Mouse (Mus musculus) cerebellum, adult 18-20 months (tissue): ENCODE measurements at regions not wholly inside any gene's neighbourhood (a gene's known extent, or its start where the extent isn't known, plus 50 kb on each side); places are given as distances from the start of the nearest gene placed in this dataset.

Source experiments
- DNase-seq, 2 experiments: peaks; one replicate each; pipeline ENCODE4 v3.0.0; 2021

DNA sequence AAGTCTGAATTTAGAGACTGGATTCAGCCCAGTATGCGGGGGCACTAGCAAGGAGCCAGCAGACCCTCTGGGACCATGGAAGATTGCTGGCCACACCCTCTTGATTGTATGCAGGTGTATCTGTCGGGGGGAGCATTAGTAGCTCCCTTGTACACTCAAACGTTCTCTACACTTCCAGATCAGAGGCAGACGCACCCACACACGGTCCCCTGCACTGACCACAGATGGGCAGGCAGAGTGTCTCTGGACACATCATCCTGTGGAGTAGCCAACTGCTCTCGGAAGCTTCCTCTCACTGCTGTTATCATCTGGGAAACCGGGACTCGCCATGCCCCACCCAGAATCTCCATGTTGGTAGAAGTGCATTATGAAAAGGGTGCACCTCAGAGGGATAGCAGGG is 176.7 kb downstream of the Mycn start:
- no peak for DNase-seq

DNA sequence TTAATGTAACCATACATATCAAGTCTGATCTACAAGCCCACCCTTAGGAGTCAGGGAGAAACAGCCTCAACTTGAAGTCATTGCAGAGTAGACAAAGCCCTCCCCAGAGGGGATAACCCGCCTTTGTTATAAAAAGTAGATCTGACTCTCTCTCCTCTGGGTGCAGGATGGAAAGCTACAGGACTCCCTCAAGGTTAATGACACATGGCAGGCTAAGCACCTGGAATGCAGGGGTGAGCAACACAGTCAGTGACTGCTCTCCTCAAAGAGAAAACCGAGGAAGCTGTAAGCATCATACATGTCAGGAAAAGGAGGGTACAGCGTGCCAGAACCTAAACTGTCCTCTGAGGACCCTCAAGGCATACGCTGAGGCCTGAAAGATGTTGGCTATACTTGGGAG is 177.1 kb downstream of the Mycn start:
- no peak for DNase-seq

DNA sequence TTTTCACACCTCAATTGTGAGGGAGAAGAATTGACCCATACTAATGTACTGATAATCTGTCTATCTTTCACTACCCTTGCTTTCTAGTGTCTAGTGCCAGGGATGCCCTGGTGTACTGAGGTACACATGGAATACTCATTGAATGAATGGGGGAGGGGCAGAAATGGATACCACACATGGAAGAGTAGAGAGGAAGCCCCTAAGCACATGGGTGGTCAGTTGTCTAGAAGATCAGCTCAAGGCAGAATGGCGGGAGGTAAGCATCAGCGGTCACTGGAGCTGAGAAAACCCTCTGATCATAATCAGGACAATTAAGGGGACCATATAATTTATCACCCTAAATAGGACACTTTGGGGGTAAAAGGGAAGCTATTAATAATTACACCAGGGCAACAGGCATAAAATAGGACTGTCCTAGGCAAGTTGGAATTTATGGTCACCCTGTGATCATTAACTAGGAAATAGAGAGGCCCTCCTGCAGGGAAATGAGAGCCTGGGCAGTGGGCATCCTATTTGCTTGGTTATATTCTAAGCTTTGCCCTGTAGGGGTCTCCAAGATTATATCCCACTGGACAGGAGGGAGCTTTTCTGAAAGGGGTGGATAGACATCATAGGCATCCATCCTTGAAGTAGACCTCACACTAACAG is 185.3 kb downstream of the Mycn start:
- no peak for DNase-seq

DNA sequence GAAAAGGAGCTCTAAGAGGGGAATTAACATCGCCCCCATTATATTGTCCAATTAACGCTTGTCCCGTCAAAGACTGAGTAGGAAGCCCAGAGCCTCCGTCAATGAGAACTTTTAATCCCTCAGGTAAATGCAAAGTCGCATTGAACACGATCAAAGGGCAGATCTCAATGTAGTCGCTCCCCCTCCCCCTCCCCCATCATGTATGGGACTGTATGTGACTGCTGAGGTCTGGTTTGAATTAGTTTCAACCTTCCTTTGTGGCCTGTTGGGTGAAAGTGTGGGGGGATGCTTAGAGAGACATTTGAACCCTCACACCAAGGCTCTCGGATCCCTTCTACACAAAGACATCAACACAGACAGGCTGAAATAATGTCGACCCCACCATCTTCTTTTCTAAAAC is 187.9 kb downstream of the Mycn start:
- DNase-seq, result no peak

DNA sequence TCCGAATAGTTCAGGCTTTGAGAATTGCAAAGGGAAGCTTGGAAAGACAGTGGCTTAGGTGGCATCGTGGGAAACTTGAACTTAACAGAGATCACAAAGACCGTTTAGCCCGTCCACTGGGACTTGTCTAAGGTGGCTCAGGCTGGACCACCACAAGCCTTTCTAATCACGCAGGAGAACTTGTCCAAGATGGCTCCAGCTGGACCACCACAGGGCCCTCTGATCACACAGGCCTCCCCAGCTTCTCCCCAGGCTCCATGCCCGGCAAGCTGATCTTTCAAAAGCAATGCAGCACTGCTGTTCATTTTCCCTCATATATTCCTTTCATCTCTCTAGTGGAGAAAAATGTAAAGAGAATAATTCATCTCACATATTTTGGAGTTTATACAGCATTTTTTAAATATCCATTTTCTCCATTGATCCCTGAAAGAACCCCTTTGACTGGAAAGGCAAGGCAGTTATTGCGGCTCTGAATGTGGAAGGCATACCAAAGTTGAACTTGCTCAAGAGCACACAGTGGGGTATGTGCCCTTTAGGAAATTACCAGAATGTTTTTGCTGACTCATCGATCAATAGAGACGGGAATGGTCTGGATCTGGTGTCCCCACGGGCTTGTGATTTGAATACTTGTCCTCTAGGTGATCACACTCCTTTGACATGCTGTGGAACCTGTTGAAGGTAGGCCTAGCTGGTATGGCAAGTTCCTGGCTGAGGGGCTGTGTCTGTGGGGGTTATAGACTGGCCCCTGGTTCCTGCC is 189.9 kb downstream of the Mycn start:
- DNase-seq, result no peak

- no peak for DNase-seq
Measured at GRCm38 (mm10) chr12:12749690-12750089, 192.0 kb downstream of the Mycn start.

DNA sequence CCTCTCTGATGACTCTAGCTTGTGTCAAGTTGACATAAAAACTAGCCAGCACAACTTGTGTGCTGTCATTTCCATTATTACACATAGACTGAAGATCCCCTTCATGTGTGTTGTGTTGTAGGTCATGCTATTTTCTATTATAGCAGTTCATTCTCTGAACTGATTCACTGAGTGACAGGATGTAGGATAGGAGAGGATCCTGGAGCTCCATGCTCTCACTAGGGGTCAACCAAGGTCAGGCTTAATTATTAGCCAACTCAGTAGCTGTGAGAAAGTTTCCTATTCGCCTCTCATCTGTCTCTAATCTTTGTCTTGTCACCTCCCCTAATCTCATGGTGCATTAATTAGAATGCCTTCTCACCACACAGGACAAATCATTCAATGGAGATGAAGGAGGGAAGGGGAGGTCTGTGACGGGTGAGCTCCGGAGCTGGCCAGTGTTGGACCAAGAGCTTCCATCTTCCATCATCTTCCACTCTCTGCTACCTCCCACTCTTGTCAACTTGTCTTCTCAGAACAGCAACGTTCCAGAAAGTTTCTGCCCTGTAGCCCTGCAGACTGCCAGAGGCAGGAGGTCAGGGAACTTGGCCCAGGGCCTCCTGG is 194.8 kb downstream of the Mycn start:
- DNase-seq, result no peak

DNA sequence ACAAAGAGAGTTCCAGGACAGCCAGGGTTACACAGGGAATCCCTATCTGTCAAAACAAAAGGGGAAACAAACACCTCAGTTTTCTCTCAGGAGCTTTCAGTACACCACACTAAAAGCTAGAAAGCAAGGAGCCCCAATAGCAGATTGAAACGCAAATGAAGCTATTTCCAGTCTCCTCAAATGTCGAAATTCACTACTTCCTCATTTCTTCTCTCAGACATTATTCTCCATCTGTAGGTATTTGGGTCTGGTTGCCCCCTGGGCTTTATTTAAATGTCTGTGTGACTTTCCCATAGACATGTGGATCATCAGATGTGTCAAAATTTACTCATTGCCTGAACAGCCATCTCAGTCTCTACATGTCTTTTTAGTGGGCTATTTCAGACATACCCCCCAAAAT is 197.2 kb downstream of the Mycn start:
- DNase-seq, result no peak

DNA sequence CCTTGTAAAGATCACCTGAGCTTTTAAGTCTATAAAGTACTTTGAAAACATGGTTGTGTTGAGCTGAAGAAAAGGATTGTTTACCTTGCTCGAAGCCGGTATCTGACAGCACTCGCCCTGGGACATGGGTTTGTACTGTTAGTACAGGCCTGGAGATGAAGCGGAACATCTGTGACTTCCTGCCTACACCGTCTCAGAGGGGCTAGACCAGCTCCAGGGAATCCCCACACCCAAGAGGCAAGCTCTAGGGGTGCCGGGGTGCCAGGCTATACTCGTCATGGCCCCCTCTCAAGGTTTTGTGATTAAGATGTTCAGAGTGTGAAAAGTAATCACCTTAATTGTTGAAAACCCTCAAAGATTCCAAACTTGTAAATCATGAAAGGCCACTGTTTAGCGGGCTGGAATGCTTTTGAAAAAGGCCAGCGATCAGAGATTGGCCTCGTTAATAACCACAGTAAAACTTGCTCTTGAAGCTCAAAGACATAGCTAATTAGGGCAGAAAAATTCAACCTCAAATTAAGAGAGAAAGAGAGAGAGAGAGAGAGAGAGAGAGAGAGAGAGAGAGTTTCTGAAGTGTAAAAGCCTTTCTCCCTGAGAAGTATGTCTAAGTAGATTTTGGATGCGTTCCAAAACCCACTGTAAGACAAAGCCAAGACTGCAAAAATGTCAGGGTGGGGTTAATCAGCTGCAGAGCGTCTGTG is 202.9 kb downstream of the Mycn start:
- no peak for DNase-seq

- DNase-seq, result no peak
Measured at GRCm38 (mm10) chr12:12725797-12726196, 215.9 kb downstream of the Mycn start.

DNA sequence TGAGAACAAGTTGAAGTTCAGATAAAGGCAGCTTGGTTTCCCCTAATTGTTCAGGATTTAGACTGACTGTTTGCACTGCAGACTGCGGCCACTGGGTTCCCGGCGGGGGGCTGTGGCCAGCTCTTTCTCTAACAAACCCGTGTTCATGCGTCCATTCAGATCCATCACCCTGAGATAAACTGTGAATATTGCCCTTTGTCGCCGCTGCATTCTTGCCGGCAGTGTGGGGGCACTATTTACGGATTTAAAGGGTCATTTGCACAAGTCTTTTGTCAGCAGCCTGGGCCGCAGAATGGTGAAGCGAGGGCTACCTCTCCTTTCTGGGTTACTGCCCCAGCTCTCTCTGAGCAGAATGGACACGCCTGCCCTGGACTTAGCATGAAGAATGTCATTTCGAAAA is 216.6 kb downstream of the Mycn start:
- no peak for DNase-seq

GRCm38 (mm10) chr12:12723724-12724487 is 217.8 kb downstream of the Mycn start:
- no peak for DNase-seq

GRCm38 (mm10) chr12:12722982-12723661 is 218.6 kb downstream of the Mycn start:
- no peak for DNase-seq

DNA sequence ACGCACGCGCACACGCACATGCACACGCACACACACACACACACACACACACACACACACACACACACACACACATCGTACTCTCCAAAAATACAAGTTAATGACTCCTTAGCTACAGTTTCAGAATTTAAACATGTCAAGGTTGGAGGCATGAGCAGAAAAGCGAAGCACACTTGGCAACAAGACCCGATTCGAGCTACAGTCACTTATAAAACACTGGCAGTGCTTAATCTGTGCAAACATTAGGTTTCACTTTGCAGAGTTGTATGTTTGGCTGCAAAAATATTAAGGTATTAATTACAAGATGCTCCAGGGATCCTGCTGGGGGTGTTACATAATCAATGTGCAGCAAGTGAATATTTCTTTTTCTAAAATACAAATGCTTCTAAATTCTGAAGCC is 225.0 kb downstream of the Mycn start:
- DNase-seq, result no peak

DNA sequence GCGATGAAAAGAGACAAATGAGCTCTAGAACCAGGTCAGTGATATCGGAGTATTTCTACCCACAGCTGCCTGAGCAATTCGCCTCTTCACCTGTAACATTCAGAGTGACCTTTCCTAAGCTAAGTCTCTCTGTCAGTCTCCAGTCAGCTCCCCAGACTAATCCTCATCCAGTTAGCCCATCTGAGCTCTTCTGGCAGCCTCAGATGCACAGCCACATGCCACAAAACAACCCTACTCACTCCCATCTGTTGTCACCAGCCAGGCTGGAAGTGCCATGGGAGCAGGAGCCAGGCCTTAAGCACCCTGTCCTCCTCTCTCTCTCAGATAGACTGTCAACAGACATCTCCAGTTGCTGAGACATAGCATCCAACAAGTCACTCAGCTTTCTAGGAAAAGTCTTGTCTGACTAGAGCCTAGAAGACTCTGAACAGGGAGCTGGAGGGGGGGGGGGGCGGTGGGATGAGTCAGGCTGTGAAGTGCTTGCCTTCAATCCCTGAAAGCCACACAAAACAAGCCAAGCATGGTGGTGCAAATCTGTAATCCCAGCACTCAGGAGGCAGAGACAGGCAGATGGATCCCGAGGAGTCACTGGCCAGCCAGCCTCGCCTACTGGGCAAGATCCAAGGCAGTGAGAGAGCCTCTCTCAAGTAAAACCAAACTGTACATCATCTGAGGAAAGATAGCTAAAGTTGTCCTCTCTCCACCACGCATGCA is 225.6 kb downstream of the Mycn start:
- DNase-seq, result peak in 1 of 2 experiments; percentile 7

GRCm38 (mm10) chr12:12715528-12715927 is 226.2 kb downstream of the Mycn start:
- no peak for DNase-seq

DNA sequence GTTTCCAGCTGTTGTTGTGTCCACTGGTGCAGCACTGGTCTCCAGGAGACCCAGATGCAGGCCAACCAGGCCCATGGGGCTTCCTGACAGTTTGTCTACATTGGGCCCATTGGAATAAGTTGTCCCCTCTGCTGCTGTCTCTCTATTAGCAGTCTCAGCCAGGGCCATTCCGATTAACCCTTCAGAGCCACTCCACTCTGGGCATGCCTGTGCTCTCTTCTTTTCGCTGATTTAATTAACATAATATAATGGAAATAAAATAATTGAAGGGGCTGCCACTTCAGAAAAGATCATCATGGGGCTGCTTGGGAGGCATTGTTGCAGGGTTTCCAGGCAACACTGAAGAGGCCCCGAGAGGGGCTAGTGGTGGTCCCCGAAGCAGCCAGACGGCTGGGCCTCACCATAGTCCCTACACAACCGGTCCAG is 231.5 kb downstream of the Mycn start:
- no peak for DNase-seq

GRCm38 (mm10) chr12:12708954-12709523 is 232.7 kb downstream of the Mycn start:
- DNase-seq, result no peak

- no peak for DNase-seq
Measured at GRCm38 (mm10) chr12:12706326-12706920, 235.3 kb downstream of the Mycn start.

DNA sequence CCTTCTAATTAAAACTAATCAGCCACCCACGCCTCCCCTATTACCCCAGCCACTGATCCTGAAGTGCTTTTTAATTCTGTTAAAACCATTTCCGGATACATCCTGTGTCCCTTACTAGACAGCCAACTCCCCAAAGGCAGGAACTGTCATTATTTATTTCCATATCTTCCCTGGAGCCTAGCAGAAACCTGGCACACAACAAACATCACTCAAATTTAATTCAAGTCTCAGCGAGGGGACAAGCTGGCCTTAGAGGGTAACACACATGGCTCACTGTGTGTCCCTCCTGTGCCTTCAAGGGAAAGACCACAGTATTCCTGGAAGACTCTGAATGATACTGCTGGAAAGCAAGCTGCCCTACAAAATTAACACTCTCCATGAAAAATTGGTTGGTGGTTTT is 240.0 kb downstream of the Mycn start:
- DNase-seq, result no peak
